Mouse (Mus musculus): ENCODE data around the gene Gdf3.
"Not testable (repeated sequence)": the region's sequence is repeated elsewhere in the genome, so short reads cannot be mapped to it uniquely, and the experiment has no call there.

Gdf3 gene

DNA sequence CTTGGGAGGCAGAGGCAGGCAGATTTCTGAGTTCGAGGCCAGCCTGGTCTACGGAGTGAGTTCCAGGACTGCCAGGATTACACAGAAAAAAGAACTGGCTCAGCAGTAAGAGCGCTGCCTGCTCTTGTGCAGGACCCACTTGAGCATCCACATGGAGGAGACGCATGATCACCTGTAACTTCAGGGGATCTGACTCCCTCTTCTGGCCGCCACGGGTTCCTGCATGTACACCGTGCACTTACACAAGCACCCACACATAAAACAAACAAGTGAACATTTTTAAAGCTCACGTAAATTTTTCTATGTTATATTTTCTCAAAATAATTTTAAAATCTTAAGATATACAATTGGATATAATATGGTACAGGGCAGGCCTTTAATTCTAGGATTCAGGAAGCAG, 4.4 kb downstream of the Gdf3 start:
- DNase-seq (ENCODE audit: low spot score), result no peak

DNA sequence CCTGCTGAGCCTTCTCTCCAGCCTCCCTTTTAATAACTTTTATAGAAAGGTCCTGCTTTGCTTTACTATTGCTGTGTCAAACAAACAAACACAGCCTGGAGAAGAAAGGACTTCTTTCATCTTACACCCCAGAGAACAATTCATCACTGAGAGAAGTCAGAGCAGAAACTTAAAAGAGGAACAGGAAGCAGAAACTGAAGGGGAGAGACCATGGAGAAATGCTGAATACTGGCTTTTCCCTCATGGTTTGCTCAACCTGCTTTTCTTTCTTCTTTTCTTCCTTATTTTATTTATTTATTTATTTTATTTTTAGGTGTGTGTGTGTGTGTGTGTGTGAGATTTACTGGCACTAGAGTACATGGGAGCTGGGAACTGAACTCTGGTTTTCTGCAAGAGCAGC, 5.6 kb downstream of the Gdf3 start:
- no peak for DNase-seq (ENCODE audit: low spot score)

DNA sequence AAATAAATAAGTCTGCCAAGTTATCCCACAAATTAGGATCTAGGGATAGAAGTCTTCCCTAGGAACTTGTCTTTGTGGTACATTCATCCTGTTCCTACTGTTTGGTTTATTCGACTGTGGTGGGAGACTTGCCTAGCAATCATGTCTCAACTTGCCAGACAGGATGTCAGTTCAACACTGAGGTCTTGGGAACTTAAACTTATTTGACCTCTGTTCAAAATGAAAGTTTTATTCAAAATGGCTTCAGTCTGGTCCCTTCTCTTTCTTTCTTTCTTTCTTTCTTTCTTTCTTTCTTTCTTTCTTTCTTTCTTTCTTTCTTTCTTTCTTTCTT, 6.9 kb downstream of the Gdf3 start:
- no peak for DNase-seq (ENCODE audit: low spot score)

DNA sequence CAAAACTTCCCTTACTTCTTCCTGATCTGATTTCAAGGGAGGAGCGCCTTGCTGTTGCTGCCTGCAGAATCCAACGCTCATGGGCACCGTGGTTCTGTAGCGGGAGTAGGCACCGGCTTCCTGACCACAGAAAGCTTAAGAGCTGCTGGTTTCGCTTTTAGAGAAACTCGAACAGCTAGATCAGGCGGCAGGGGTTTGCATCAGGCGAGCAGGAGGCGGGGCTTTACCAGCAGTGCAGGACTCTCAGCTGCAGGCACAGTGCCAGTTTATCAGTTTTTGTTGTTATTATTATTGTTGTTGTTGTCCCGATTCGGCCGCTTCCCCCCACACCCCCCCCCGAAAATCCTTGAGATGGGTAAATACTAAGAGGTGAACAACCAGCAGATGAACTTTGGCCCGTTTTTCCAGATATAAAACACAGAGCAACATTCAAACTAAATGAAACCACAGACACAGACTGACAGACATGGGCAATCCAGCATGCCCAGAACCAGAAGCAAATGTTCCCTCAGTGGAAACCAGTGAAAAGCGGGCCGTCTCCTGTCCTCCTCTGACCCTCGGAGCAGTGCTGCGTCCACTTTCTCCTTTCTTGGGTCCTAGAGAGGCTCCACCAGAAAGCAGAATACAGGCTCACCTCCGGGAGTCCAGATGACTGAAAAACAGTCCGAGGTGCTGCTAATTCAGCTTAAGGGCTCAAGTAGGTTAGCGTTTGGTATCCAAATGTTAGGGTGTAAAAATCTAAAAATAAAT, 7.5 kb downstream of the Gdf3 start, which contains the start of gene Apobec1:
Gene Apobec1, minus strand, starts transcription at position 203 of the 750 bp plus-strand sequence.
- peak; percentile 68 for DNase-seq (ENCODE audit: low spot score)

DNA sequence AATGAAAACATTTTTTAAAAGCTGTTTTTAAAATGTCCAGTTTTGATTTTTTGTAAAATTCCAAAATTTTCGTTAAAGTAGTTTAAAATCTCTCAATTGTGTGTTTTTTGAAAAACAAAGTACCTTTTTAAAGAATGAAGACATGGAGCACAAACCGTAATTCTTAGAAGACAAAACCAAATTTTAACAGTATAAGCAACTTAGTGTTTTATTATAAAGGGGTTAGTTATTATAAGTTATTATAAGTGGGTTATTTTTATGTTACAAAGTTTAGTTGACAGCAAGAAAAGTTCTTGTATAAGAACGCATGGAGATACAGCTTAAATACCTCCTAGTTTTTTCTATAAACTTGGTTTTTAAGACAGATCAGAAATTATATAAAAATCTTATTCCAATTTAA, 8.3 kb downstream of the Gdf3 start:
- no peak for DNase-seq (ENCODE audit: low spot score)

- no peak for DNase-seq (ENCODE audit: low spot score)
Observed at GRCm38 (mm10) chr6:122601031-122601430, 8.9 kb downstream of the Gdf3 start.

DNA sequence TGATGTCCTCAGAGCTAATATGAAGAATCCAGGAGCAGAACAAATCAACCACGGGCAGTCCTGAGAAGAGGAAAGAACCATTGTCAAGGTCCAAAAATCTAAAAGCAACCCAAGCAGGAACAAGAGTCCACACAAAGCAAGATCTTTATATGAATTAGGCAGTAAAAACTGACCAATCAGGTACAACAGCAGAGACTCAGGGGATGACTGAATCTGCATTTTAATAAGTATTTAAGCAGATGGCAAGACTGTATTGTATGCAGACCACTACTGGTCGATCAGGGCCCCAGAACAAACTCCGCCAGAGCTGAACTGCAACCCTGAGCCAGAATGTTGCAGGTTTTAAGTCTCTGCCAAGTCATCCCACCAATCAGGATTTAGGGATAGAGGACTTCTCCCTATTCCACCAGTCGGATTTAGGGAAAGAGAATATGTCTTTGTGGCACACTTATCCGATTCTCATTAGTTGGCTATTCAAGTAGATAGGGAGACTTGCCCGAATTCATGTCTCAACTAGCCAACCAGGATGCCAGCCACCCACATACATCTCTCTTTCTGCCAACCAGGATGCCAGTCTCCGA, 9.7 kb downstream of the Gdf3 start:
- DNase-seq (ENCODE audit: low spot score), result no peak

GRCm38 (mm10) chr6:122599054-122599737, 10.7 kb downstream of the Gdf3 start:
- DNase-seq (ENCODE audit: low spot score), result no peak

- no peak for DNase-seq (ENCODE audit: low spot score)
Observed at GRCm38 (mm10) chr6:122598436-122598835, 11.5 kb downstream of the Gdf3 start.

DNA sequence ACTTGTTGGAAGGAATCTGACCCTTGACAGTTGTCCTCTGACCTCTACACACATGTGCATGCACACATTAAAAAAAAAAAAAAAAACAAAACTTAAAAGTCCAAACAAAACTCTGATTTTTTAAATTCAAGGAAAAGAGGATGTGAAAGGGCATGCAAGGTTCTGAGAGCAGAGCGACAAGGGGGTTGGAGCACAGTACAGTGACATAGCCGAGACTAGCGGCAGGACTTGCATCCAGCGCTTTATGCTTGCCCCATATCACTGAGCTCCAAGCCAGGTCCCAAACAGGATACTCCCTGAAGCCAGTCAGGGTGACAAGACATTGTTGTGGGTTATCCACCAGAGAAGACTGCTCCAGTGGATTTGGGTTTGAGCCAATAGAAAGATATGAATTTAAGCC, 11.9 kb downstream of the Gdf3 start:
- DNase-seq (ENCODE audit: low spot score), result no peak

GRCm38 (mm10) chr6:122596608-122597007, 13.3 kb downstream of the Gdf3 start:
- no peak for DNase-seq (ENCODE audit: low spot score)

- DNase-seq (ENCODE audit: low spot score), result peak; percentile 38
Observed at GRCm38 (mm10) chr6:122595637-122596036, 14.2 kb downstream of the Gdf3 start.

GRCm38 (mm10) chr6:122592905-122593304, 17.0 kb downstream of the Gdf3 start:
- DNase-seq (ENCODE audit: low spot score), result no peak

- no peak for DNase-seq (ENCODE audit: low spot score)
Observed at GRCm38 (mm10) chr6:122591027-122591758, 18.7 kb downstream of the Gdf3 start.

- no peak for DNase-seq (ENCODE audit: low spot score)
Observed at GRCm38 (mm10) chr6:122579086-122579485, 30.8 kb downstream of the Gdf3 start.

DNA sequence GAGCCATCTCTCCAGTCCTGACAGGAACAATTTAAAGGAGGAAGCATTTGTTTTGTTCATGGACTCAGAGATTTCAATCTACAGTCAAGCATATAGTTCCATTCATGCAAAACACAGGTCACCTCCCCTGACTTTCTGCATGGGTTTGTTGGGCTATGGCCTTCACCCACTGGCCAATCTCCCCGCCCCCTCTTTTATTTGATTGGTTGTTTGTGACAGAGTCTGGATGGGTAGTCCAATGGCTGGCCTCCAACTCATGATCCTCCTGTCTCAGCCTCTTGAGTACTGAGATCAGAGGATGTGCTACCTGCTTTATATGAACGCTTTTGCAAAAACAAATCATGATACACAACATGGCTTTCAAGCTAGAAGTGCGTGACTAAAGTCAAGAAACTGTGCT, 32.9 kb downstream of the Gdf3 start:
- no peak for DNase-seq (ENCODE audit: low spot score)

DNA sequence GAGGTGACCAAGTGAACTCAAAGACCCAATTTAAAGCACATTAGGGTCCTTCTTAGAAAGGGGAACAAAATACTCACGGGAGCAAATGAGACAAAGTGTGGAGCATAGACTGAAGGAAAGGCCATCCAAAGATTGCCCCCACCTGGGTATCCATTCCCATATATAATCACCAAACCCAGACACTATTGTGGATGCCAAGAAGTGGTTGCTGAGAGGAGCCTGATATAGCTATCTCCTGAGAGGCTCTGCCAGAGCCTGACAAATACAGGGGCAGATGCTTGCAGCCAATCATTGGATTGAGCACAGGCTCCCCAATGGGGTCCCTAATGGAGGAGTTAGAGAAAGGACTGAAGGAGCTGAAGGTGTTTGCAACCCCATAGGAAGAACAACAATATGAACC, 34.9 kb downstream of the Gdf3 start:
- not testable (repeated sequence) for DNase-seq (ENCODE audit: low spot score)

DNA sequence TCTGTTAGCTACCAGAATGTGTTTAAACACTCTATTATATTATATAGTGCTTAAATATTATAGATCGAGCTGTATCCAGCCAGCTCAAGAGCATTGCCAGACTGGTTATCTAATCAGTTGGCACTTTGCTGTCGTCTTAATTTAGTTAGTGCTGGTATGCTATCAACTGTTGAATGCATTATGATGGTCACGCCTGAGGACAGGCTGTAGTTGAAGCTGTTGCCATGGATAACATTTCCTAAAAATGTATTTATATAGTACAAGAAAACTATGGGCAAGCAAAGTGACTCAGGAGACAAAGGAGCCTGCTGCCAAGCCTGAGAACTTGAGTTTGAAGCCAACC, 38.3 kb downstream of the Gdf3 start:
- DNase-seq (ENCODE audit: low spot score), result no peak

- DNase-seq (ENCODE audit: low spot score), result no peak
Observed at GRCm38 (mm10) chr6:122570695-122571616, 38.9 kb downstream of the Gdf3 start.

- no peak for DNase-seq (ENCODE audit: low spot score)
Observed at GRCm38 (mm10) chr6:122569762-122570161, 40.1 kb downstream of the Gdf3 start.

GRCm38 (mm10) chr6:122569113-122569512, 40.8 kb downstream of the Gdf3 start:
- no peak for DNase-seq (ENCODE audit: low spot score)
